Mouse (Mus musculus): ENCODE measurements at regions not wholly inside any gene's neighbourhood (a gene's known extent, or its start where the extent isn't known, plus 50 kb on each side); places are given as distances from the start of the nearest gene placed in this dataset.

DNA sequence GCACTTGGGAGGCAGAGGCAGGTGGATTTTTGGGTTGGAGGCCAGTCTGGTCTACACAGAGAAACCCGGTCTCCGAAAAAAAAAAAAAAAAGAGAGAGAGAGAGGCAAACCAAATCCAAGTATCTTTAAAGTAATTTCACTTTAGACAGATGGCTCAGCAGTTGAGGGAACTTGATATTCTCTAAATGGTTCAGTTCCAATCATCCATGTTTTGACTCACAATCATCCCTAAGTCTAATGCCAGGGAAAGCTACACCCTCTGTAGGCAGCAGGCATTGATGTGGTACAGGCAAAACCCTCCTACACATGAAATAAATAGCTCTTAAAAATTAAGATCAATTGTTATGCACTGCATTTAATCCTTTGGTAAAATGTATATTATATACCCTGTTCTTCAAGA is 248.8 kb upstream of the Gm5152 start:
- WGBS (ENCODE audit: insufficient replicate concordance) = 76% methylated on average over 2 of the region's 2 CpGs
- H3K27ac ChIP-seq (ENCODE audit: low read depth, low read length) = no peak overlapping the region
- H3K36me3 ChIP-seq (ENCODE audit: control insufficient read depth, insufficient read depth, low read length) = no peaks in the 10 kb centered on the region
- peaks cover 4% of the 10 kb centered on the region; the same call in 1 of the 2 replicates for H3K9me3 ChIP-seq (replicated peaks; ENCODE audit: control insufficient read depth, low read length)
- no peaks in the 10 kb centered on the region for H3K27me3 ChIP-seq (ENCODE audit: control insufficient read depth, insufficient read depth, low read length)
- ATAC-seq (replicated peaks; ENCODE audit: insufficient number of reproducible peaks, low FRiP score, low TSS enrichment) = no peak
- H3K9ac ChIP-seq (ENCODE audit: low read depth, low read length) = no peak overlapping the region
- H3K4me3 ChIP-seq (ENCODE audit: low read depth, low read length) = no peak overlapping the region
- no peaks in the 10 kb centered on the region for H3K4me1 ChIP-seq (ENCODE audit: control insufficient read depth, insufficient read depth, low read length)
- H3K4me2 ChIP-seq = no peak overlapping the region

GRCm38 (mm10) chr5:10478073-10478472 is 231.7 kb upstream of the Gm5152 start:
- H3K27me3 ChIP-seq (ENCODE audit: control insufficient read depth, insufficient read depth, low read length) = no peaks in the 10 kb centered on the region
- H3K9ac ChIP-seq (ENCODE audit: low read depth, low read length) = no peak overlapping the region
- H3K4me2 ChIP-seq = no peak overlapping the region
- no peaks in the 10 kb centered on the region for H3K4me1 ChIP-seq (ENCODE audit: control insufficient read depth, insufficient read depth, low read length)
- no peak overlapping the region for H3K4me3 ChIP-seq (ENCODE audit: low read depth, low read length)
- H3K36me3 ChIP-seq (ENCODE audit: control insufficient read depth, insufficient read depth, low read length) = no peaks in the 10 kb centered on the region
- no peak overlapping the region for H3K27ac ChIP-seq (ENCODE audit: low read depth, low read length)
- no peaks in the 10 kb centered on the region for H3K9me3 ChIP-seq (replicated peaks; ENCODE audit: control insufficient read depth, low read length)
- WGBS (ENCODE audit: insufficient replicate concordance) = 63% methylated on average over 1 of the region's 1 CpGs
- no peak for ATAC-seq (replicated peaks; ENCODE audit: insufficient number of reproducible peaks, low FRiP score, low TSS enrichment)

DNA sequence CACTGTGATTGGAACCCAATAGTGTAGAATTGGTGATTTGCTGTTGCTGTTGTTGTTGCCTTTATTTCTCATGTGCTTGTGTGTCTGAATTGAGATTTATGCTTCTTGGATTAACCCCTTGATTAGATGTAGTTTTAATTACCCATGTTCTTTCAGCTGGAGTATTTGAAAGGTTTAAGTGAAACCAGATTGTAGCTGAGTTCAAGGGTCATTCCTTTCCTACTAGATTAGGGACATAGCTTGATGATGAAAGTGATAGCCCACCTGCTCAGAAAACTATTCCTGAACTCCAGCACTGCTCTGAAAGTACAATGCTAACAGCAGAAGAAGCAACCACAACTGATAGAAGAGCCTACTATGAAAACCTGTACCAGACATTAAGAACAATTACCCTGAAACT is 231.1 kb upstream of the Gm5152 start:
- no peaks in the 10 kb centered on the region for H3K4me1 ChIP-seq (ENCODE audit: control insufficient read depth, insufficient read depth, low read length)
- no peaks in the 10 kb centered on the region for H3K27me3 ChIP-seq (ENCODE audit: control insufficient read depth, insufficient read depth, low read length)
- H3K4me2 ChIP-seq = no peak overlapping the region
- no peak overlapping the region for H3K9ac ChIP-seq (ENCODE audit: low read depth, low read length)
- no peak overlapping the region for H3K27ac ChIP-seq (ENCODE audit: low read depth, low read length)
- no peak for ATAC-seq (replicated peaks; ENCODE audit: insufficient number of reproducible peaks, low FRiP score, low TSS enrichment)
- H3K9me3 ChIP-seq (replicated peaks; ENCODE audit: control insufficient read depth, low read length) = no peaks in the 10 kb centered on the region
- H3K36me3 ChIP-seq (ENCODE audit: control insufficient read depth, insufficient read depth, low read length) = no peaks in the 10 kb centered on the region
- no peak overlapping the region for H3K4me3 ChIP-seq (ENCODE audit: low read depth, low read length)

GRCm38 (mm10) chr5:10446584-10446983 is 200.3 kb upstream of the Gm5152 start:
- H3K9ac ChIP-seq (ENCODE audit: low read depth, low read length) = no peak overlapping the region
- H3K4me3 ChIP-seq (ENCODE audit: low read depth, low read length) = no peak overlapping the region
- no peak overlapping the region for H3K27ac ChIP-seq (ENCODE audit: low read depth, low read length)
- no peak for ATAC-seq (replicated peaks; ENCODE audit: insufficient number of reproducible peaks, low FRiP score, low TSS enrichment)
- no peaks in the 10 kb centered on the region for H3K9me3 ChIP-seq (replicated peaks; ENCODE audit: control insufficient read depth, low read length)
- H3K36me3 ChIP-seq (ENCODE audit: control insufficient read depth, insufficient read depth, low read length) = no peaks in the 10 kb centered on the region
- no peaks in the 10 kb centered on the region for H3K4me1 ChIP-seq (ENCODE audit: control insufficient read depth, insufficient read depth, low read length)
- no peak overlapping the region for H3K4me2 ChIP-seq
- no peaks in the 10 kb centered on the region for H3K27me3 ChIP-seq (ENCODE audit: control insufficient read depth, insufficient read depth, low read length)
- 70% methylated on average over 2 of the region's 2 CpGs for WGBS (ENCODE audit: insufficient replicate concordance)

GRCm38 (mm10) chr5:10417691-10418217 is 171.4 kb upstream of the Gm5152 start:
- Histone ChIP-seq H3K4me1 (ENCODE audit: control insufficient read depth, insufficient read depth, low read length) (no peaks in the 10 kb centered on the region), H3K4me3 (ENCODE audit: low read depth, low read length) (no peak overlapping the region), H3K4me2 (no peak overlapping the region), H3K9ac (ENCODE audit: low read depth, low read length) (no peak overlapping the region), H3K27ac (ENCODE audit: low read depth, low read length) (no peak overlapping the region), H3K27me3 (ENCODE audit: control insufficient read depth, insufficient read depth, low read length) (no peaks in the 10 kb centered on the region), H3K36me3 (ENCODE audit: control insufficient read depth, insufficient read depth, low read length) (no peaks in the 10 kb centered on the region), H3K9me3 (replicated peaks; ENCODE audit: control insufficient read depth, low read length) (no peaks in the 10 kb centered on the region)
- no peak for ATAC-seq (replicated peaks; ENCODE audit: insufficient number of reproducible peaks, low FRiP score, low TSS enrichment)
- 64% methylated on average over 2 of the region's 2 CpGs for WGBS (ENCODE audit: insufficient replicate concordance)

DNA sequence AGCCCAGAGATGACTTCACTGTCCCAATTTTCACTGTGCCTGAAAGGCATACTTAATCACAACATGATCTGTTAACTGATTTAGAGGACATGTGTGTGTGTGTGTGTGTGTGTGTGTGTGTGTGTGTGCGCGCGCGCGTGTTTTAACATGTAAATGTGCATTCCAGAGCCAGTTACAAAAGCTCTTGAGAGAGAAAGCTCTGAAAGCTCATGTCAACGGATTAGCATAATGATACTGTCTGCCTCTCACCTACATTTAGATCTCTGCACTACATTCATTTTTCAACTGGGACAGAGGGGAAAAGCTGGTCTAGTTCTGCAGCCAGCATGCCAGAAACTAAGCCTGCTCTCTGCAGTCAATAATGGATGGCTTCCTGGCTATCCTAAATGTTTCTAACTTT is 170.6 kb upstream of the Gm5152 start:
- Histone ChIP-seq H3K36me3 (ENCODE audit: control insufficient read depth, insufficient read depth, low read length) (no peaks in the 10 kb centered on the region), H3K9me3 (replicated peaks; ENCODE audit: control insufficient read depth, low read length) (no peaks in the 10 kb centered on the region), H3K4me3 (ENCODE audit: low read depth, low read length) (no peak overlapping the region), H3K4me2 (no peak overlapping the region), H3K4me1 (ENCODE audit: control insufficient read depth, insufficient read depth, low read length) (no peaks in the 10 kb centered on the region), H3K27me3 (ENCODE audit: control insufficient read depth, insufficient read depth, low read length) (no peaks in the 10 kb centered on the region), H3K9ac (ENCODE audit: low read depth, low read length) (no peak overlapping the region), H3K27ac (ENCODE audit: low read depth, low read length) (no peak overlapping the region)
- no peak for ATAC-seq (replicated peaks; ENCODE audit: insufficient number of reproducible peaks, low FRiP score, low TSS enrichment)
- 86% methylated on average over 6 of the region's 6 CpGs for WGBS (ENCODE audit: insufficient replicate concordance)

GRCm38 (mm10) chr5:10414019-10414418 is 167.7 kb upstream of the Gm5152 start:
- WGBS (ENCODE audit: insufficient replicate concordance) = 53% methylated on average over 1 of the region's 1 CpGs
- ATAC-seq (replicated peaks; ENCODE audit: insufficient number of reproducible peaks, low FRiP score, low TSS enrichment) = no peak

DNA sequence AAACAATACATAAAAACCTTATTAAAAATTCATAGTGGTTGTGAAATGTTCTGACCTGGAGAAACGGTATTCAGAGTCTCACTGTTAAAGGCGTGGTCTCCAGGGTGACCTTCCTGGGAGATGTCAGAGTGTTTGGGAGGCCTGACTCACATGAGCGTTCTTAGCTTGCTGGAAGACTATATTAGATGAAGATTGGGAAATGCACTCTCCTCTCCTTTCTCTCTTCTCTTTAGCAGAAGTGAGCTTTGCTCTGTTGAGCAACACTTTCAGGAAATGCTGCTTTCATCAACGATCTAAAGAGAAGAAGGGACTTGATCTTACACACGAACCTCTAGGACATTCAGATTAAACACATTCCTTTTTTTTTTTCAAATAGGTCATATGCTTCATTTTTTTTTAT is 147.2 kb upstream of the Gm5152 start:
- no peak overlapping the region for H3K4me2 ChIP-seq
- no peaks in the 10 kb centered on the region for H3K4me1 ChIP-seq (ENCODE audit: control insufficient read depth, insufficient read depth, low read length)
- 82% methylated on average over 5 of the region's 5 CpGs for WGBS (ENCODE audit: insufficient replicate concordance)
- H3K4me3 ChIP-seq (ENCODE audit: low read depth, low read length) = no peak overlapping the region
- no peaks in the 10 kb centered on the region for H3K27me3 ChIP-seq (ENCODE audit: control insufficient read depth, insufficient read depth, low read length)
- H3K9me3 ChIP-seq (replicated peaks; ENCODE audit: control insufficient read depth, low read length) = no peaks in the 10 kb centered on the region
- no peaks in the 10 kb centered on the region for H3K36me3 ChIP-seq (ENCODE audit: control insufficient read depth, insufficient read depth, low read length)
- H3K27ac ChIP-seq (ENCODE audit: low read depth, low read length) = no peak overlapping the region
- H3K9ac ChIP-seq (ENCODE audit: low read depth, low read length) = no peak overlapping the region
- ATAC-seq (replicated peaks; ENCODE audit: insufficient number of reproducible peaks, low FRiP score, low TSS enrichment) = no peak

More at GRCm38 (mm10) chr5:10414019-10414418, 167.7 kb upstream of the Gm5152 start:
- Histone ChIP-seq H3K27ac (ENCODE audit: low read depth, low read length) (no peak overlapping the region), H3K9me3 (replicated peaks; ENCODE audit: control insufficient read depth, low read length) (no peaks in the 10 kb centered on the region), H3K4me2 (no peak overlapping the region), H3K4me3 (ENCODE audit: low read depth, low read length) (no peak overlapping the region), H3K4me1 (ENCODE audit: control insufficient read depth, insufficient read depth, low read length) (no peaks in the 10 kb centered on the region), H3K9ac (ENCODE audit: low read depth, low read length) (no peak overlapping the region), H3K36me3 (ENCODE audit: control insufficient read depth, insufficient read depth, low read length) (no peaks in the 10 kb centered on the region), H3K27me3 (ENCODE audit: control insufficient read depth, insufficient read depth, low read length) (no peaks in the 10 kb centered on the region)

GRCm38 (mm10) chr5:10388991-10389390 is 142.7 kb upstream of the Gm5152 start:
- Histone ChIP-seq H3K4me1 (ENCODE audit: control insufficient read depth, insufficient read depth, low read length) (no peaks in the 10 kb centered on the region), H3K9me3 (replicated peaks; ENCODE audit: control insufficient read depth, low read length) (no peaks in the 10 kb centered on the region), H3K36me3 (ENCODE audit: control insufficient read depth, insufficient read depth, low read length) (no peaks in the 10 kb centered on the region), H3K4me2 (no peak overlapping the region), H3K9ac (ENCODE audit: low read depth, low read length) (no peak overlapping the region), H3K27me3 (ENCODE audit: control insufficient read depth, insufficient read depth, low read length) (no peaks in the 10 kb centered on the region), H3K27ac (ENCODE audit: low read depth, low read length) (no peak overlapping the region), H3K4me3 (ENCODE audit: low read depth, low read length) (no peak overlapping the region)
- WGBS (ENCODE audit: insufficient replicate concordance) = 76% methylated on average over 1 of the region's 1 CpGs
- no peak for ATAC-seq (replicated peaks; ENCODE audit: insufficient number of reproducible peaks, low FRiP score, low TSS enrichment)

Measured in heart, embryonic 11.5 days (tissue).